Mouse (Mus musculus): ENCODE results near the gene Cntrob.
A peak's percentile ranks its signal among the peaks of the same experiment; 100 is the strongest.

Cntrob gene

DNA sequence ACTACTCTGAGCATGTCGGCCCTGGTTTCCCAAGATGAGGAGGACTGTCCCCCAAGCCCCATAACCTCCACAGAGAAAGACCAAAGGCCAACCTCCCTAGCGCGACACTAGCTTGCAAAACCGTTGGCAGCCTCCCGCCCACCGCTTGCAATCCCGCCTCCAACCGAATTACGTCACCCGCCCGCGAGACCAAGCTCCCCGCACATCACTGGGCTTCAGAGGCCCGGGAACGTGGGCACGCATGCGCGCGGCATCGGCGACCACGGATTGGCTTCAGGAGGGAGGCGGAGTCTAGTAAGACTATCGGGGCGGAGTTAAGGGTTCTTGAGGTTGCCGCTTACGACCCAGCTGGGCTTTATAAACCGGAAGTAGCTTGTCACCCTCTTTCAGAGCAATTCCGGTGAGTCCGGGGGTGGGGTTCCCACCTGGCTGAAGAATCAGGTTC, at the start of gene Cntrob, which contains the start of gene Trappc1:
Cntrob (minus strand) TSS at position 109 of the 445 bp plus-strand sequence.
Trappc1 (plus strand) TSS at position 314 of the 445 bp plus-strand sequence.
- DNase-seq: peak; percentile 99

DNA sequence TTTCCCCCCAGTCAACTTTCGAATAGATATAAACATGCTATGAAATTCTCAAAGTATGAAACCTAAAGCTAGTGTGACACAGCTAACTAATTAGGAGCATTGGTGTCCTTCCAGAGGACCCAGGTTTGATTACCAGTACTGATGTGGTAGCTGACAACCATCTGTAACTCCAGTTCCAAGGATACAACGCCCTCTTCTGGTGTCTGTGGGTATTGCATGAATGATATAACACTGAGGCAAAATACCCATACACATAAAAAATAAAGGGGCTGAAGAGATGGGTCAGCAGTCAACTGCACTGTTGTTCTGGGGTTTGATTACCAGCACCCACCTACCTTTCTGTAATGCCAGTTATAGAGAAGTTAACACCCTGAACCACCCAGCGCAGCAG, 49.2 kb upstream of the Cntrob start:
- no peak for DNase-seq

DNA sequence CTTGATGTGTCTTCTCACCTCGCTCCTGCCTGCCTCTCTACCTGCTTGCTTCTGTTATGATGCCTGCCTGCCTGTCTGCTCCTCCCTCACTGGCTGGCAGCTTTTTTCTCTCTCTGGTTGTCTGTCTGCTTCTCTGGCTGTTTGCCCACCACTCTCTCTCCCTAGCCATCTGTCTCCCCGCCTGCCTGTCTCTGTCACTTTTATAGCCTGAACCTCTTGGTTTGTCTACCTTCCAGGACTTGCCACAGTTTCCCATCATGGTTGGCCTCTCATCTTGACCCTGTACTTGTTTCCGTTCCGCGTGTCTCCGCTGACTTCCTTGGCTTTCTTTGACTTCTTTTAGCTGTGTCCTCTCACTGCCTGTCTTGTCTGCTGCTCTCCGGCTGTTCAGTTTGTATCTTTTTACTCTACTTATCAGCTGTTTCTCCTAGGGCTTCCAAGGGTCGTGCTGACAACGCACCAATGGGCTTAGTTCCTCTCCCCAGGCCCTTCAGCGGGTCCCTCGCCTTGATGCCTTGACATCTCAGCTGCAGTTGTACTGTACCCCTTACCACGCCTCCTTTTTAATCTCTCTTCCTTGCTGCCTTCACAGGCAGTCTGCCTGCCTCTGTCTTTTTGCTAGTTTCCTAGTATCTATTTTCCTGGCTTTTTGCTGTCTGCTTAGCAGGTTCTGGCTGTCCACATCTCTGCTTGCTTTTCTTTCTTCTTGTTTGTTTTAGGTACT, 48.6 kb upstream of the Cntrob start:
- peak; percentile 24 for DNase-seq

DNA sequence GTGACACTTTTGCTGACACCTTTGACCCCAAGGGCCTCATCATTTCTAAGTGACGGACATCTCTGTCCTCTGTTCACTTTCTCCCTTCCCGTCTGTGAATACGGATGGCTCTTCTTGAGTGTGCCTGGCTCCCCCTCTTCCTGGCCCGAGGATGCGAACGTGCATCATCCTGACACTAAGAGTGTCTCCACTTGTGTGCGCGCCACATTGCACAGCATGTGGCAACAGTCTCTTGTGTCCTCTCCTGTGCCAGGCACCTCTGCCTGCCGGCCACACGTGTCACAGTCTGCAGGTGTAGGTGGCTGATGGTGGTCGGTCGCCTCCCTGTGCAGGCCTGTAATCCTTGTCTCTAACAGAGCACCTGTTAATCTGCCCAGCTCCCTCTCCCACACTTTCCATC, 48.0 kb upstream of the Cntrob start:
- no peak for DNase-seq

DNA sequence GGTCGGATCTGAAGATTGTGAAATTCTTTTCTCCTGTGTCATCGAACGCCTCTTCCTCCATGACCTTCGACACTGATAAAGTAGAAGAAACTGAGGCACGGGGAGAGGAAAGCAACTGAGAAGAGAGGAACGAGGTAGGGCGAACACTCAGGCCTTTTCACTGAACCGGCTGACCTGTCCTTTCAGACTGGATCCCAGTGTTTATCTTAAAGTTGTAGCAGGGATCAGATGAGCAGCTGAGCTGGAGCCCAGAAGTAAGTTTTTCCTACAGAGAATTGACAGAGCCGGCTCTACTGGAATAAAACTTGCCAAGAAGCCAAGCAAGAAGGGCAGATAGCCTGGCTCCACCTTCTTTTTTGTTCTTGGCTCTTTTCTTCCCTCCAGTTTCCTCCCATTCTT, 47.2 kb upstream of the Cntrob start:
- no peak for DNase-seq

DNA sequence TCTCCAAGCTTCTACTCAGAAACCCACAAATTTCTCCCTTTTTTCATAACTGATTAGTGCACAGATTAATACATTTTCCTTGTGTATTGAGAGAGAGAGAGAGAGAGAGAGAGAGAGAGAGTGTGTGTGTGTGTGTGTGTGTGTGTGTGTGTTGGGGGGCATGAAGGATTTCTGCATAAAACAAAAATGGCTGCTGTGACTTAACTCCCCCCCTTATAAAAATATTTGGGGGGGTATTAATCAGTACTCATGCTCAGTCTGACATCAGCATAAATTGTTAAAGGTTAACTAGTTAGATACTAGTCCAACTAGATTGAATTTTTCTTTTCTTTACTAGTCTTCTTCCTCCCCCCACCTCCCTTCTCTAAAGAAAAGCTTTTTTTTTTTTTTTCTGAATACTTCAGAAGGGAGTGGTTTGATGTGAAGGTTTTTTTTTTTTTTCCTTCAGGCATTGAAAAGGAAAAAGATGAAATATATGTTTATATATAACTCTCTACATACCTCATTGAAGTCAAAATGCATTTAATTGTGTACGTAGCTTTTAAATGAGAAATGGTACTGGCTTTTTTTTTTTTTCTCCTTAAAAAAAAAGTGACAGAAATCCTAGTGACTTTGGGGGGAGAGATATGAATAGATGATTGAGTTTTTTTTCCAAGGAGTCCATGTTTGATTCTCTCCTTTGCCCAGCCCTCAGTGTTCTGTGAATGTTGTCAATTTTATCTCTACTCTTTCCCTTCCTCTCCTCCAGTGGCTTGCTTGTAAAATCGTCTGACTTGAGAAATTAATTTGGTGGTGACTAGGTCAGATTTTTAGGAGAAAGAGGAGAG, 46.6 kb upstream of the Cntrob start:
- no peak for DNase-seq

DNA sequence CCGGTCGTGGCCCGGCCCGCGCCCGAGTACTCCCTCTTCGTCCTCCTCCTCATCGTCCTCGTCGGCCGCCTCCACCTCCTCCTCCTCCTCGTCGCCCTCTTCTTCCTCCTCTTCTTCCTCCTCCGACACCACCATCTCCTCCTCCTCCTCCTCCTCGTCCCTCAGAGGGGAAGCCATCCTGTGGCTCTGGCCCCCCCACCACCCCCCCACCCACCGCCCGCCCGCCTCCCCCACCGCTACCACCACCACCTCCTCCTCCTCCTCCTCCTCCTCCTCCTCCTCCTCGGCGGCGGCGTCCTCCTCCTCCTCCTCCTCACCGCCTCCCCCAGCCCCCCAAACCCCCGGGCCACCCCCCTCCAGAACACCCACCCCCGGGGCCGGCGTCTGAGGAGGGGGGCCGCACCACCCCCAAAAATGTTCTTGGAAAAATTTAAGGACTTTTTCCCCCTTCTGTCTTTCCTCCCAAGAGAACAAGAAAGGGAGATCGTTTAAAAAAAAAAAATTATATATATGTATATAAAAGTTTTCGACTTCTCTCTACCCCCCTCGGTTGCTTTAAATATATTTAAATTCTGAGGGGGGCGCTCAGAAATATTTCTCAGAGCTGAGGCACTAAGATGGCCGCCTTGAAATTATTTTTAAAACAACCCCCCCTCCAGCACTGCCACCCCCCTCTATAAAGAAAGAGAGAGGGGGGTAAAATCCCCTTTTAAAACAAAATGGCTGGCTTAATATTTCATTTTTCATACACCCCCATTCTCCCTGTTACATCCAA, 45.8 kb upstream of the Cntrob start, which contains the start of gene Chd3:
Chd3 (minus strand) TSS at position 192 of the 775 bp plus-strand sequence.
- DNase-seq: no peak

DNA sequence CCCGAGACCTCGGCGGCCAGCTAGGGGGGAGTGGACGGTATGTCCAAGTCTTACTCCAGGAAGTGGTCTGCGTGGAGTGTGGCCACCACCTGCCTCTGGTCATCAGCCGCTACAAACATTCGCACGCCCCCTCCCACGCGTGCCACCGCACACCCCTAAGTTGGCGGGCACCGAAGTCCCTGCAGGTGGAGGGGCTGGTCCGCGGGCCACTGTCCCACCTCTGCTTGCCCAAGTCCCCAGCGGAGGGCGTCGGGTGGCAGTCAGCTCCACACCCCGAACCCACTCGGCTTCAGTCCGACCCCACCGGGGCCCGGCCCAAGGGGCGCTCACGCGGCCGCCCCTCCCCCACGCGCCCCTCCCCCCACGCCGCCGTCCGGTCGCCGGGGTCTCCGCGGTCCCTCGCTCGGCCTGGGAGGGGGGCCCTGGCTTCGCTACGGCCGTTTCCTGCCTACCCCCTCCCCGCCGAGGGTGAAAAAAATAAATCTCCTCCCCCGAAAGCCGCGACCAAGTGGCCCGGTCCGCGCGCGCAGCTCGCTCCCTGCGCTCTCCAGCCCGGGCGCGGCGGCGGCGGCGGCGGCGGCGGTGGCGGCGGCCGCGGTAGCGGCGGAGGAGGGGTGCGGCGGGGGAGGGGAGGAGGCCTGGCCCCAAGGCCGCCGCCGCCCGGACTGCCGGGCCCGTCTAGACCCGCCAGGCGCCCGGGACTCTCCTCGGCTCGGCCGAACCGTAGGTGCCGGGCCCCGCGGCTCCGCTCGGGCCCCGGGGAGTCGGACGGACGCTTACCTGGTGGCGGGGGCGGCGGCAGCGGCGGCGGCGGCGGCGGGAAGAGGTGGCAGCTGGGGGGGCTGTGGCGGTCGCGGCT, 45.0 kb upstream of the Cntrob start:
- peak; percentile 63 for DNase-seq

DNA sequence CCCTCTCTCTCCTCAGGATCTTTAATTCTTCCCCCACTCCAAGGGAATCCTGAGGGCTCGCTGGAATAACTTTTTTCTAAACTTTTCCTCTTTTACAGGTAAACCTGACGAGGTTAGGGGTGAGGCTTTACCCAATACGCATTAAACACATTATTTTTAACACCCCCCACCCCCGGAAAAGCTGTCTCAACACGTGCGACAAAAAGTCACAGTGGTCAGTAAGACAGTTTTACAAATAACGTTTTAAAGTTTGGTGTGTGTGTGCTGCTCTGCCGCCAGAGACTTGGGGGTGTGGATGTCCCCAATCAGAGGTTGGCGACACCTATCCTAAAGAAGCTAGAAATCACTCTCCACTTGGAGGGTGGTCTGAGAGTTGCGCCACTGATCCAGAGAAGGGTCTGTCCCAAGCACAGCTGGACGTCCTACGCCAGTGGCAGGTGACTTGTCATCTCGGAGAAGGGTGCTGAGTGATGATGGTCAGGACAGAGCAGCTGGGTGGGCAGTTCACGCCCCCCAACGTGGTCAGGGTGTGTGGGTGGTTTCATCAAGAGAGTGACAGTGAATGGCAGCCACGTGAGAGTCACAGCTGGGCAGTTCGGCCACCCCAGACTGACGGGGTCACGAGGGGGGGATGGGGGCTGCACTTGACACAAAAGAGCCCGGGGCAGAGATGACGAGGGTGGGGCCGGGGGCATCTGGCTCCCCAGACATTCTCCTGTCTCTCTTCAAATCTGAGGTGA, 44.2 kb upstream of the Cntrob start:
- DNase-seq: peak; percentile 44

DNA sequence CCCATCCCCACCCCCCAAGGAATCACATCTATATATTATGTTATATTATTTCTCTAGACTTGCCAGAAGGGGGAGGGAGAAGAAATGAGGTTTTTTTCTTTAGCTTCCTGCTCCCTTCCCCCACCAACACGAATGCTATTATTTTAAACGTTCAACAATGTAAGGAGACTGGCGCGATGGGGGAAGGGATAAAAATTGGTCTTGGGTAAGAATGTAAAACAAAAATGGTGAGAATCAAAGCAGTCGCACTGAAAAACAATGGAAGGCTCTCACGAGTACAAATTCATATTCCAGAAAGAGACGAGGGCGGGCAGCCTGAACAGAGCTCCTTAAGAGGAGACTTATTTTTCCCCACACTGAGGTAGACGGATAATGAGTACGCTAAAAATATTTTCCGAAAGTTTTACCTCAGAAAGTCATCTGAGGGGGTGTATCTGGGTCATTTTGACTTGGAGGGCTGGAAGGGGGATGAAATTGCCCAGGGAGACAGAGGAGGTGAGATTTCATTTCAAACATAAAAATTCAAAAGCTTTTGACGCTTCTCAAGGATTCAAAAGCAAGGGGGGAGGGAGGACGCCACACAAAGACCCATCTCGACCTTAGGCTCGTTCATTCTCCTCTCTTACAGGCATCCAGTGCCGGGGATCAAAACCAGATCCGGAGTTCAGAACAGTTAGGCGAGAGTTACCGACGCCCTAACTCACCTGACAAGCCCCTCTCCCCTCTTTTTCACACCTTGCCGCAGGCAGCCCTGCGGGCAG, 43.5 kb upstream of the Cntrob start:
- peak; percentile 54 for DNase-seq

DNA sequence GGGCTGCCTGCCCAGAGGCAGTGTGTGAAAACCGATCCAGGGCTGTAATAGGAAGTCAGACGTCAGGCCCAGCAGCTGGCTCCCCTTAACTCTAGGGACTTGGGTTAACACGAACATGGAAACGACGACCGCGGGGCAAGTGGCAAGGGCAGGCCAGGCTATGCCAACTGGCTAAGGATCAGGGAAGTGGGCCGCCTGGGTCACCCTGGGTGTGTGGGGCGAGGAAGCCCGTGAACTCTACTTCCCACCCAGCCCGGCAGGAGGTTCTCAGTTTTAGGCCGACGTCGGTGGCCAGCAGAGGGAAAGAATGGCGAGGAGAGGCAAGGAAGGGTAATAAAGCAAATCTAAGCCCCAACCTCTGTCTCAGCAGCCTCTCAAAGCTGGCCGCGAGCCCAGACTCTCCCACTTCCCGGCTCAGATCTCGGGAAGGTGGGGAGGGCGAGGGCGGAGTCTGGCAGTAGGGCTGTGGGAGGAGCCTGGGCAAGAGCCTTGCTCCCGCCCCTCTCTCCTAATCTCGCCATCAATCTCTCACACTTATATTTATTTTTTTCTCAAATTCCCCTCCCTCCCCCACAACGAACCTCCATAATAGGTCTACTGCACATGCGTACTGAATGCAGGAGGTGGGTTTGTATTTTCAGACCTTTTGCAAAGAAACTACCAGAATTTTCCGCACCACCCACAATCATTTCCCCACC, 42.7 kb upstream of the Cntrob start:
- peak; percentile 88 for DNase-seq

DNA sequence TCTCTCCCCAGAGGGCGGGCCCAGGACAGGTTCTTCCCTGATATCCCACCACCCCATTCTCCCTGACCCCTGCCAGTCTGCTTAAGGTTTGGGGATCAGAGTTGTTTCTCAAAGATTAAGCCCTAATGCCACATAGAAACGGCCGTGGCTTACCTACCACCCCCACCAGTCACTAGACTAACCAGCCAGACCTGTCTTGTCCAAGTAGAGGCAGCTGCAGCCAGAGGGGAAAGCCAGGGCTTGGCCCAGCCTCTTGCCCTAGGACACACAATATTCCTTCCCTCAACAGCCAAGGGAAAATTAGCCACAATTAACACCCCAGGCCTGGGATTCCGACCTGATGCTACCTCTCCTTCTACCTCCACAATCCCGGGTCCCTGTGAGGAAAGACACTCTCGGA, 42.1 kb upstream of the Cntrob start:
- DNase-seq: no peak

DNA sequence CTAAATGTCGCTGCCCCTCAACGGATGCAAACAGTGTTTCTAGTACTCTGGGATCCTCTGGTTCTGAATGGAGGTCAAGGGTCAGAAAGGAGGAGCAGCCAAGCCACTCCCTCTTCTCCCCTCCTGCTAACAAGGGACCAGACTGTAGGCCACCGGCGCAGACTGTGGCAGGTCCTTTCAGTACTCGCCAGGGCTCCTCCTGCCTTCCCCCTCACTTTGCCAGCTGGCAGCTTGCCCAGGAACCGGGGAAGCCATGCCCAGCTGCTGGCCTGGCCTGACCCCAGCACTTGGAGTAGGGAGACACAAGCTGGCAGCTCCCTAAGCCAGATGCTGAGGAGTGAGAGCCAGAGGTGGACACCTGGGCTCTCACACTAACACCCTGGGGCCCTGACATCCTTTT, 41.3 kb upstream of the Cntrob start:
- peak; percentile 20 for DNase-seq

DNA sequence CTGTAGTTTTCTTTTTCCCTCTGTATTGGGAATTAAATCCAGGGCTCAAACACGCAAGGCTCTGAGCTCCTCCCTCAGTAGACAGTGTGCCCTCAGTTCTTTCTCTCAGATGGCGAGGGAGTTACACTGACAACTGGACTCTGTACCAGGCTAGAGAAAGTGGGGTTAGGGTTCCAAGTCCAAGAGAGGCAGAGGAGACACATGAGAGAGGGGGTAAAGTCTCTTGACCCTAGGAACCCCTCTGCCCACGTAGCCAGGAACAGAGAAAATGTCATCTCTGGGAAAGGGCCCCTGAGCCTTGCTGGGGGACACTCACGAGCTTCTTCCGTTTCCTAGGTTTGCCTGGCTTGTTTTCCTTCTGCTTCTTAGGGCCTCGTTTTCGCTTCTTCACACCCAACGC, 40.8 kb upstream of the Cntrob start:
- no peak for DNase-seq

DNA sequence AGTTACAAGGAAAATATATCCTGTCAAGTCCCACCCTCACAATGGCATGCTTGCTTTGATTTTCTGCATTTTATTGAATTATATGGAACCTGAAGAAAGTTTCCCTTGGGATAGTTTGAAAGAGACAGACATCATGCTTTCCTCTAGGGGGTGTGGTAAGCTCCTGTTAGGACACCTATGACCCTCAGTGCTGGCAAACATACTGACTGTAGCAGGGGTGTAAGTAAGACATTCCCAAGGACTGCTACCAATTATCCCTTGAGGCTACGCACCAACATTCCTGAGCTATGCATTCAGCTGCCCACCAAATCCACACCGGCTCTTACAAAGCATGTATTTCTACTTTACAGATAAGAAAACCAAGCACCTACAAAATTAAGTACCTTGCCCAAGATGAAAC, 38.9 kb upstream of the Cntrob start:
- DNase-seq: no peak

DNA sequence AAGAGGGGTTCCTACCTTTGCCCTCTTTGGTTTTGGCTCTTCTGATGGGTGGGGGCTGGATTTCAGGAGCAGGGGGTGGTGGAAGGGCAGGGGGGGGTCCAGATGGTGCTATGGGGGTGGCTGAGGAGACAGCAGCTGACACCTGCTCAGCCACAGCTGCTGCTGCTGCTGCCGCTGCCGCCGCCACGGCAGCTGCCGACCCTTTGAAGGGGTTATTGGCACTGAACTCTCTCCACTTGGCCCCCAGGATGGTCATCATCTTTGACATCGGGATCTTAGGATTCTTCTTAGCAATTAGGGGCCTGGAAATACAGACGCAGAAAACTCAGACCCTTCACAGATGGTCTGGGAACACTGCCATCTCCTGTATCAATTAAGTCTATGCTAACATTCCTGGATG, 38.4 kb upstream of the Cntrob start:
- no peak for DNase-seq

DNA sequence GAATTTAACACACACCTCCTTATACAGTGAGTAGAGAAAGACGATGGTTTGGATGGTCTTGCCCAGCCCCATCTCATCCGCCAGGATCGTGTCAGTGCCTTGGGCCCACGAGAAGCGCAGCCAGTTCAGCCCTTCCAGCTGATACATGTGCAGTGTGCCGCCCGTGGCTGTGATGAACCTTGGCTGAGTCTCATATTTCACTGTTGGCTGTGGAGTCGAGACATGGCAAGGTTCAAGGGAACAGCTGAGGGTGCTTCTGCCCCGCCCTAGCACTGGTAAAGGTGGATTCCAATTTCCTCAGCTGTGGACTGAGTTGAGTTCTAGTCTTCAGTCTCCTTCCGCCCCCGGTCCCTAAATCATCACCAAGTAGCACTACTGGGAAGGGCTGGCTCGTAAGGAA, 34.1 kb upstream of the Cntrob start:
- no peak for DNase-seq

DNA sequence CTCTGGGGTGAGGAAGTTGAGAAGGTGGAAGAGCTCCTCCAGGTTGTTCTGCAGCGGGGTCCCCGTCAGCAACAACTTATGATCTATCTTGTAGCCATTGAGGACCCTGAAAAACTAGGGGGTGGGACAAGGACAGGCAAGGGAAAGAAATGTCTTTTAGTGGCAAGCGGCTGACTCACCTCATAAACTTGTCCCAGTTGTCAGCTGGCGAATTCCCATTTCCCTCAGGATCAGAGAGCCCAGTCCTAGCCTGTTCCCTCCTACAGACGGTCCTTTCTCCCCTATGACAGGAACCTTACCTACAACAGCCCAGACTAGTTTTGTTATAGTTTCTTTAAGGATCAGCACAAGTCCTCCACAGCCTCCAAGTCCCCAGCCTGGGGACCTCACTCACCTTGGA, 33.0 kb upstream of the Cntrob start:
- DNase-seq: no peak

DNA sequence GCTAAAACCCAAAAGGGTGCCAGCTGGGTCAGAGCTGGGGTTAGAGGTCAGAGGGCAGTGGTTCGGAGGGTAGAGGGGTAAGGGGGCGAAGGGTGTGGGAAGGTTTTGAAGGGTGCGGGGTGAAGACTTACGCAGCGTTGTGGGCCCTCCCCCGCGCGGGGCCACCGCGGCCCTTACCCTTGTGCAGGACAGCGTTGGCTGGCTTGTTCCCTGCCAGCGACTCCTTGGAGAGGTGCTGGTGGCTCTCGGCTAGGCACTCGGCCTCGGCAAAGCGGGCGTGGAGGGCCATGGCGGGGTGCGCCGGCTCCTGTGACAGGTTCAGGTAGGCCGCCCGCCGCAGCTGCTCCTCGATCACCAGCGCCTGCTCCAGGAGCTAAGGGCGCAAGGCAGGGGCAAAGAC, 22.9 kb upstream of the Cntrob start:
- DNase-seq: no peak

Data from thymus, postnatal 25 days (tissue).